Mouse (Mus musculus) thymus, adult 18-20 months (tissue): ENCODE measurements around the gene Slc3a2.

Experiments
- DNase-seq, 2 experiments: peaks; one replicate each; pipeline ENCODE4 v3.0.0; 2022; ENCODE audit warnings: mixed read lengths in 2 of 2

Slc3a2 gene

GRCm38 (mm10) chr19:8706930-8707329, 16.2 kb downstream of the Slc3a2 start:
- no peak for DNase-seq

DNA sequence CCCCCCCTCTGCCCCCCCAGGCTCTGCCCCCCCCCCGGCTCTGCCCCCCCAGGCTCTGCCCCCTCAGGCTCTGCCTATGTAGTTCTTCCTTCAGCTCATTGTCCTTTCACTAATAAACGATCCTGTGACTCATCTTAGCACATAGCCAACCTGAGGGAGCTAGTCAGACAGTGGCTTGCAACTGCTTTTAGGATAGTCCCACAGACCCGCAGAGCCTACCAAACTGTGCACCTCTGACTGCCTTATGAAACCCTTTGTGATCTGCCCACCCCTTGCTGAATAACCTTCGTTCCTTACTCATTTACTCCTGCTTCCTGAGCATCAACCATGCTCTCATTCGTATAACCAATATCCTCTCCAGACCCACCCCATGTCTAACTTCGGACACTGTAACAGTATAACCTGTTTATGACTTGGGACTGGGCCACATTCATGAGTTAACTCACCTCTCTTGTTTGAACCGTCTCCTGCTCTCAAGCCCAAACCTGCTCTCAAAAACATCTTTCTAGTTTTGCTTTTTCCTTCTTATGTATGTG, 17.0 kb downstream of the Slc3a2 start:
- DNase-seq, result no peak

DNA sequence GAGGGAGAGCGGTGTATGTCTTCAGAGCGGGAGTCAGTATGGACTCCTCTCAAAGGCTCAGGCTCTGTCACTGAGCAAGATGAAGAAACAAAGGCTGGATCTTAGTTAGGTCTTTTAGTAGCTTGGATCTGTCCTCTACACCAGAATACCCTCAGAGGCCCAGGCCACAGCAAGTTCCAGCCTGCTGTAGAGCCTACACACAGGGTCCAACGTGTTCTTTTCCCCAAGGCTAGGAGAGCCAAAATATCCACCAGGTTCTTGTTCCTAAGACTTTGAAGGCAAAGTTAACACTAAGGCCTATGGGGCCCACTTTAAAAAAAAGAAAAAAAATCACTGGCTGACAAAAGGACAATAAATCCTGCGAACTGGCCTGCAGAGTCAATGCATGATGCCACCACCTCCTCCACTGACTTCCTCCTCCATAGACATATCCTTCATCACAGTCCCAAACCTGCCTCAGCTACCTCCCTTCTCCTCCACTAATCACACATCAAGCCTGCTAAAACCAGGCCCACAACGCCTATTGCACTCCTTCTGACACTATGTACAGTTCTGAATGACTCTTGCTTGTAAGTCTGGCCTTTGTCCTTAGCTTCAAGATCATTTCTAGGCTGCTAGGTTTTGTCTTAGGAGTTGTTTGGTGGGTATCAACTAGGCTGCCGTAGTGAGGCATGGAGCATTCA, 18.0 kb downstream of the Slc3a2 start:
- DNase-seq, result no peak

DNA sequence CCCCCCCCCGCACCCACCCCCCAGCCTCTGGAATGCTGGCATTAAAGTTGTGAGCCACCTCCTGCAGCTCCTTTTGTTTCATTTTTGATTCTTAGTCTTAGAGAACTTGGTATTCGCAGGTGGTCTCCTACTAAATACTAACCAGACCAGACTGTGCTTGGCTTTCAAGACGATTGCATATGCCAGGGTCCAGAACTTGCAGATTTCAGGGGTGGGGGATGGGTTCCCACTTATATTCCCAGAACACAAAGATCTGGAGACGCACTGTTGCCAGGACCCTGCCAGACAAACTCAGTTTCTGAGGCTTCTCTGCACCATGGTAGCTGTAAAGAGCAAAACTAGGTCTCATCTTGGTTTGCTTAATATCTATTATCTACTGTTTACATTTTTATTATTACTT, 19.6 kb downstream of the Slc3a2 start:
- DNase-seq, result no peak

GRCm38 (mm10) chr19:8702458-8702857, 20.7 kb downstream of the Slc3a2 start:
- DNase-seq, result no peak

DNA sequence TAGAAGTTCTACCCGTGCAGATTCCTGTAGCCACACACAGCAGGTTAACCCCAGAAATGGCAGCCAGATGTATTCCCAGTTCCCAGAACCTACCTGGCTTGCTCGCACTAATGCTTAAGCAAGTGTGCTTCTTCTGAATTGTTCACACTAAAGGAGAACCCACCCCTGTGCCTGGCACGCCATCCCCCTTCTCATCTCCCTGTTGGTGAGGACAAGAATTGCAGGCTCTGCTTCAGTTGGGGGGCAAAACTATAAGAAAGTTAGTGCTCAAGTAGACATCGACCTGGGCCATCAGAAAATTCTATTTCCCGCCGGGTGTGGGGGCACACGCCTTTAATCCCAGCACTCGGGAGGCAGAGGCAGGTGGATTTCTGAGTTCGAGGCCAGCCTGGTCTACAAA, 23.5 kb downstream of the Slc3a2 start:
- DNase-seq, result no peak

DNA sequence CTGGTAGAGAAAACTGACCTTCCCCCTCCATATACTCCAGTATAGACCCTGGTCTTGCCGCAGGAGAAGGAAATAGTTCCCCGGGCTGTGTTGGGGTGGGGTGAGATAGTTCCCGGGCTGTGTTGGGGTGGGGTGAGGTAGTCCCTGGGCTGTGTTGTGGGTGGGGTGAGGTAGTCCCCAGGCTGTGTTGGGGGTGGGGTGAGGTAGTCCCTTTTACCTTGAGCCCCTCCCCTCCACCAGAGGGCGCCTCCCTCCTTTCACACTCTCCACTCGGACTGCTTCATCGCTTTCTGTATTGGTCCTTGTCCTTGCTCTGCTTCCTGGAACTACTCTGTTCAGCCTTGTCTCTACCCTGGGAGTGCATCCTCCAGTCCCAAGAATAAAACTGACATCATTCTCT, 27.8 kb downstream of the Slc3a2 start:
- peak; percentile 36 to 56 for DNase-seq

- DNase-seq, result no peak
Measured at GRCm38 (mm10) chr19:8692740-8693139, 30.4 kb downstream of the Slc3a2 start.

DNA sequence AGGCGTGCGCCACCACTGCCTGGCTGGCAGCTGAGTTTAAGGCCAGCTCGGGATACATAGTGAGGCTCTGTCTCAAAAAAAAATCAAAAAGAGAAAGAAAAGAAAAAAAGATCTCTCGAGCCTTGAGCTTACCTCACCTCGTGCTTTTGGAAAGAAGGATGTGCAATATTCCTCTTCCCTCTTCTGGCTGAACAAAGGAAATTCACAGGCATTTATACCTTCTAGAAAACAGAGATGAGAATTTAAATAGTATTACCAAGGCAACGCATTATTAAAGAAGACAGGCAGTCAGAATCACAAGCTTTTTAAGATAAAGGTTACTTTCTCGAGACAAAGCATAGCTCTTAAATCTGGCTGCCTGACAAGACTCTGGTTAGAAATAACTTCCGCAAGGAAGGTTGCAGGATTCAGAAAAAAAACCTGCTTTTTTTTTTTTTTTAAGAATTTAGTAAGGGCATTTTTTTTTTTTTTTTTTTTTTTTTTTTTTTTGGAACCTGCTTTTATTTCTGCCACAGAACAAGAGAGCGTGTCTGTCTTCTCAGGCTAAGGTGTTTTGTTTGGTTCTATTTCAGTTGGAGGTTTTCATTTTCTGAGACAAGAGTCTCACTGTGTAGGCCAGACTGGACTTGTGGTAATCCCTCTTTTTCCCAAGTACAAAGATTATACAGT, 31.2 kb downstream of the Slc3a2 start:
- no peak for DNase-seq

DNA sequence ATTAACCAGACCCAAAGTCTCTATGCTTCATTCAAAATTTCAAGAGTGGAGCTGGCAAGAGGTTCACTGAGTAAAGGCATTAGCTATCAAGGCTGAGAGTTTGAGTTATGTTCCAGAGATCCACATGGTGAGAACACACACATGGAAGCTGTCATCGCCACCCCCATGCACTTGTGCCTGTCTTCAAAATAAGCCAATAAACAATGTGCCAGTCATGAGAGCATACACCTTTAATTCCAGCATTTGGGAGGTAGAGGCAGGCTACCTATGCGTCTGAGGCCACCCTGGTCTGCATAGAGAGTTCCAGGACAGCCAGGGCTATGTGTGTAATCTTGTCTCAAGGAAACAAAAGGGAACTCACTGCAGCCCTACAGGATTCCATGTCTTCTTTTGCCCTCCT, 39.5 kb downstream of the Slc3a2 start:
- no peak for DNase-seq

DNA sequence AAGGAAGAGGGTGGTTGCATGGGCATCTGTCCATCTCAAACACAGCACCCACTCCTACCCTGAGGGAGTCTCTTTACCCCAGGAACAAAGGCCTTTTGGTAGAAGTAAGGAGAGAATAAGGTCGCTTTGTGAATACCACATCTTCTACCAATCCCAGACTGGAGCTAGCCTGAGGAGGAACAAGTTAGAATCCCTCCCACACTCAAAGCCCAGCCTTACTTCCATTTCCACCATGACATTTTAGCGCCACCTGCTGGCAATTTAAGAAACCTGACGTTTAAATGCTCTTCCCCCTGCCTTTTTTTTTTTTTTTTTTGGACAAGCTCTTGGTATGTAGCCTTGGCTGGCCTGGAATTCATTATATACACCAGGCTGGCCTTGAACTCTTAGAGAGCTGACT, 40.2 kb downstream of the Slc3a2 start:
- peak in 1 of 2 experiments; percentile 36 for DNase-seq

- no peak for DNase-seq
Measured at GRCm38 (mm10) chr19:8681633-8682362, 41.4 kb downstream of the Slc3a2 start.

- no peak for DNase-seq
Measured at GRCm38 (mm10) chr19:8679031-8679779, 44.0 kb downstream of the Slc3a2 start.

- DNase-seq, result no peak
Measured at GRCm38 (mm10) chr19:8673336-8674063, 49.7 kb downstream of the Slc3a2 start.

GRCm38 (mm10) chr19:8672859-8673258, 50.3 kb downstream of the Slc3a2 start:
- DNase-seq, result no peak

DNA sequence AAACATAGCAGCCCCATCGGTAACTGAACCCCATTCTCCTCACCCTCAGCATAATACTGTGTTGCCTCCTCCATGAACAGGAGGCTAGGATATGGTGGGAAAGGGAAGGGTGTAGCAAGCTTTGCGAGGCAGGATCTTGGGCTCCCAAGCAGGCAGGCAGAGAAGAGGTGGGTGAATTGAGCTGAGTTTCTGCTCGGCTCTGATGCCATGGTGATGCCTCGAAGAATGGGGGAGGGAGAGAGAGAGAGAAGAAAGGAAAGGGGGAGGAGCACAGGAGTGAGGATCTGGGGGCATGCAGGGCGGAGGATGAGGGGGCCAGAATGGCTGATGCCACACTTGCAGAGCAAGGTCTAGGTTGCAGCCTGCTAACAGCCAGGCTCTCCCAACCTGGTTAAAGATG, 57.4 kb downstream of the Slc3a2 start:
- no peak for DNase-seq

GRCm38 (mm10) chr19:8664859-8665258, 58.3 kb downstream of the Slc3a2 start:
- no peak for DNase-seq

DNA sequence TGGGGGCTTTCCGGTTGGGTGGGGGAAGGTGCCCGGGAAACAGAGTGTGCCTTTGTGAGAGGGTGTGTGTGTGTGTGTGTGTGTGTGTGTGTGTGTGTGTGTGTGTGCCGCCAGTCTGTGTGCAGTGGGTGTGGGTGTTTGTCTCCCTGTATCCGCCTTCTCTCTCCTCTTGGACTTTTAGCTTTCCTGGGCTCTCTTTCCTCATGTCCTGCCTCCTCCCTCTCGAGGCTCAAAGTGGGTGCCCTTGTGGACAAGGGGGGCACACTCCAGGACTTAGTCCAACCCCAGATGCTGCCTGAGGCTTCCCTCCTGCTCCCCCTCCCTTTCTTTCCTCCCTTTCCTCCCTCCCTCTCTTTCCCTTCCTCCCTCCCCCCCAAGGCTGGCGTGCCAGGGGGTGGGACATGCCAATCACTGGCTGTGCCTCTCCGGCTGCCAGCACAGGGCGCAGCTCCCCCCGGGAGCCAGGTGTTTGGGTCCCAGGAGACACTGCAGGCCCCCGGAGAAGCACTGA, 59.2 kb downstream of the Slc3a2 start:
- no peak for DNase-seq

- DNase-seq, result no peak
Measured at GRCm38 (mm10) chr19:8663360-8663839, 59.8 kb downstream of the Slc3a2 start, which contains the start of gene Chrm1. Gene Chrm1, plus strand, starts transcription at chr19:8663789.

DNA sequence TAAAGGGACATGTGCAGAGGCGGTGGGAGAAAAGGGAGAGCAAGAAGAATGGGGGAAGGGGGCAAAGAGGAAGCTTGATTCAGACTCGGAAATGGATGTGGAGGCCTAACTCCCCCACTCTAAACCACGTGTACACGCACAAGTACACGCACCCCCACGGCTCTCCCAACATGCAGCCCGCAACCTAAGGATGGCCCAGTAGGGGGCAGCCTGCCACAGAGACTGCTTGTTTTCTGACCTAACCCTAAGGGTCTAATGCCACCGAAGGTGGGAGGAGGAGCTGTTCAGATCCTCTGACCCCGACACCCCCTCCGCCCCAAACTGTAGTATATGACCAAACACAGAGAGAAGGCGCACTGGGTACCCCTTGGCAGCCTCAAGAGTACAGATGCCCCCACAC, 60.8 kb downstream of the Slc3a2 start:
- DNase-seq, result peak; percentile 31 to 40

- DNase-seq, result no peak
Measured at GRCm38 (mm10) chr19:8661821-8662307, 61.3 kb downstream of the Slc3a2 start.
